Mouse (Mus musculus) CH12.LX (cell line): ENCODE measurements at regions not wholly inside any gene's neighbourhood (a gene's known extent, or its start where the extent isn't known, plus 50 kb on each side); places are given as distances from the start of the nearest gene placed in this dataset.

Experiments
- BHLHE40 ChIP-seq: IDR thresholded peaks from 2 replicates; pipeline ENCODE4 v1.6.1; 2011; ENCODE audit warnings: mild to moderate bottlenecking, low read depth, low read length, improper control_type of control experiment
- CTCF ChIP-seq, 2 experiments: IDR thresholded peaks in 1 of 2; conservative IDR thresholded peaks in 1 of 2; 2 replicates each; pipeline ENCODE4 v1.5.1; 2011 to 2012; ENCODE audit warnings: low read depth in 2 of 2, low read length in 2 of 2, improper control_type of control experiment in 1 of 2, inconsistent platforms in 1 of 2, mild to moderate bottlenecking in 1 of 2, moderate library complexity in 1 of 2
- EP300 ChIP-seq: IDR thresholded peaks from 2 replicates; pipeline ENCODE4 v1.6.1; 2011; ENCODE audit warnings: low read length, improper control_type of control experiment
- IRF4 ChIP-seq: IDR thresholded peaks from 2 replicates; pipeline ENCODE4 v1.6.1; 2014; ENCODE audit warnings: low read depth, mild to moderate bottlenecking, inconsistent platforms, low read length, improper control_type of control experiment
- NRF1 ChIP-seq: IDR thresholded peaks from 2 replicates; pipeline ENCODE4 v1.6.1; 2014; ENCODE audit warnings: low read depth, mild to moderate bottlenecking, inconsistent platforms, low read length, improper control_type of control experiment, moderate library complexity
- POLR2A ChIP-seq: IDR thresholded peaks from 2 replicates; pipeline ENCODE4 v1.6.1; 2011; ENCODE audit warnings: low read depth, mild to moderate bottlenecking, improper control_type of control experiment, low read length
- SIN3A ChIP-seq: IDR thresholded peaks from 2 replicates; pipeline ENCODE4 v1.6.1; 2012; ENCODE audit warnings: low read length, improper control_type of control experiment, inconsistent platforms
- ZC3H11A ChIP-seq: IDR thresholded peaks from 2 replicates; pipeline ENCODE4 v1.6.1; 2012; ENCODE audit warnings: low read depth, mild to moderate bottlenecking, inconsistent platforms, low read length, improper control_type of control experiment

GRCm38 (mm10) chr12:29141855-29142254 lies 386.3 kb upstream of the Myt1l start:
- TF ChIP-seq IRF4: no peak
- no peak for TF ChIP-seq NRF1
- no peak for TF ChIP-seq BHLHE40
- no peak for TF ChIP-seq EP300
- no peak for TF ChIP-seq ZC3H11A
- no peak for TF ChIP-seq POLR2A
- no peak for TF ChIP-seq CTCF (conservative IDR thresholded peaks at IDR 0.05 in 1 of 2, IDR thresholded peaks at IDR 0.05 in 1 of 2; ENCODE audit: low read depth in 2 of 2, low read length in 2 of 2)
- TF ChIP-seq SIN3A: no peak
